Mouse (Mus musculus) ES-E14 (cell line): ENCODE results near the gene Eno2.

Experiments used
- HCFC1 ChIP-seq: IDR thresholded peaks from 2 replicates; pipeline ENCODE4 v1.6.1; 2012; ENCODE audit warnings: low read length, inconsistent platforms, borderline replicate concordance; ENCODE audit not compliant: insufficient read depth
- MAFK ChIP-seq: IDR thresholded peaks from 2 replicates; pipeline ENCODE4 v1.6.1; 2014; ENCODE audit warnings: mild to moderate bottlenecking, low read depth, low read length, inconsistent platforms; ENCODE audit not compliant: insufficient read depth

DNA sequence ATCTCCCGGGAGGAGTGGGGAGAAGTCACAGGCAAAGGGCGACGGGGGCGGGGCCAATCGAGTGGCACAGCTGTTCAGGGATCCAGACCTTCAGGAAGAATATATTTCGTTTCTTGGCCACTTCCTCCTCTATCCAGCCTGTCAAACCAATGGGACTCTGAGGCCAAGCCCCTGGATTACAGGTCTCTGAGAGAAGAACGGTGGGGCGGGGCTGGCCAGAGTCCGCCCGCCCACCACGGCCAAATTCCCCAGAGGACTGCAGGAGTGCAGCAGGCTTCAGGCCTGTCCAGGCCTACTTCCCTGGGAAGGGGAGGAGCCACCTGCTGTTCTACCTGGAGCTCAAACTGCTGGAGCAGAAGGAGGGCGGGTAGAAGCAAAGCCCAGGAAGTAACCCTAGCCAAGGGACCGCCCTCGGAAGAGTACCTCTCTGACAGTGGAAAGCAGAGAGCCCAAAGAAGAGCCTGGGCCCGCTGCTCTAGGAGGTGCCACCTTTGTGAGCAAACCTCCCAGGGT lies 30.9 kb downstream of the Eno2 start, which contains the start of gene Ptpn6:
- TF ChIP-seq HCFC1 (no peak), MAFK (no peak)
